Mouse (Mus musculus): ENCODE results near the gene Pafah1b2. TPM values are rescaled to one million over a fixed set of nuclear protein-coding genes. Genes with fewer than 3 reads are reported as not detected.

Pafah1b2 gene
- polyA plus RNA-seq, 1 experiment: 210 TPM

DNA sequence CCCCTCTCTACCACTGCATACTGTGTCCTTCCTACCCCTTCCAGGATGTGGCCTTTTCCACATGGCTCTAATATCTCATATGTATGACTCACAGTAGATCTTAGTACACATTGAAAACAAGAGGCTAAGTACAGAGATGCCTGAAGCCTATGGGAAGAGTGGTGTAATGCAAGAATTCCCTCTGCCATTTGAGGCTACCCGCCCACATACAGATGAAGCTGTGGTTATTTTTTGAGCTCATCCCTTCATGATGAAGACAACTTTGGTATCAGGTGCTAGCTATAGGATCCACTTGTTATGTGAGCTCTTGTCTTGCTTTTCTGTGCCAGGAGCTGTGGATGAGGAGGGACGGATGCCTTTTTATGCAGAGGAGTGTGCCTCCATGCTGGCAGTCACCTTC, 96.8 kb downstream of the Pafah1b2 start:
- TF ChIP-seq GATA1 (IDR thresholded peaks at IDR 0.05; ENCODE audit: low read length): no peak

Other genes starting within 250 kb of the Pafah1b2 start
- gene Cep164, start 184.0 kb downstream of the Pafah1b2 start, polyA plus RNA-seq (2012): 73.3 and 85.0 TPM in 2 replicates
- not detected in 2 replicates for gene Bace1, start 174.1 kb downstream of the Pafah1b2 start, polyA plus RNA-seq (2012)
- 5.1 TPM in 2 replicates for gene Pcsk7, start 106.2 kb downstream of the Pafah1b2 start, polyA plus RNA-seq (2012)
- 11.7 and 14.3 TPM in 2 replicates for gene Rnf214, start 105.8 kb downstream of the Pafah1b2 start, polyA plus RNA-seq (2012)
- gene Tagln, start 76.6 kb downstream of the Pafah1b2 start, polyA plus RNA-seq (2012): 0.03 and 0.06 TPM in 2 replicates
- 23.1 and 26.1 TPM in 2 replicates for gene Sidt2, start 57.4 kb downstream of the Pafah1b2 start, polyA plus RNA-seq (2012)
- 41.0 and 45.4 TPM in 2 replicates for gene Sik3, start 130 bp upstream of the Pafah1b2 start, polyA plus RNA-seq (2012)
- gene Apoa1, start 215.9 kb upstream of the Pafah1b2 start, polyA plus RNA-seq (2012): 0.17 and 0.26 TPM in 2 replicates
- gene Apoc3, start 222.9 kb upstream of the Pafah1b2 start, polyA plus RNA-seq (2012): not detected in 2 replicates
- not detected in 2 replicates for gene Apoa4, start 228.0 kb upstream of the Pafah1b2 start, polyA plus RNA-seq (2012)

Measured in G1E-ER4 (cell line).